Mouse (Mus musculus): ENCODE measurements at regions not wholly inside any gene's neighbourhood (a gene's known extent, or its start where the extent isn't known, plus 50 kb on each side); places are given as distances from the start of the nearest gene placed in this dataset.
A peak's percentile ranks its signal among the peaks of the same experiment; 100 is the strongest.

DNA sequence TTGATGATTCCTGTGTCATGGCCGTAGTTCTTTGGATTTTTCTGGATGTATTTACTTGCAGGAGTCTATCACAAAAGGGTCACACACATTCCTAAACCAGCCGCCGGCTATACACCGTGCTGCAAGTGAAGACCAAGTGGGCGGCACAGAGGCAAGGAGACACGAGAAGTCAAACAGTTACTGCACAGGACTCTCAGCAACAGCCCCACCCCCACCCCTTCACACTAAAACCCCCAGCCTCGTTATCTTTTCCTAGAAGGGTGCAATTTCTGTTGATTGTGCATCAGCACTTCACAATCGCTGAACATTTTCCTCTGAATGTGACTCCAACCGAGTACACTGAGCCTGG lies 126.9 kb upstream of the Klf14 start:
- DNase-seq = no peak

DNA sequence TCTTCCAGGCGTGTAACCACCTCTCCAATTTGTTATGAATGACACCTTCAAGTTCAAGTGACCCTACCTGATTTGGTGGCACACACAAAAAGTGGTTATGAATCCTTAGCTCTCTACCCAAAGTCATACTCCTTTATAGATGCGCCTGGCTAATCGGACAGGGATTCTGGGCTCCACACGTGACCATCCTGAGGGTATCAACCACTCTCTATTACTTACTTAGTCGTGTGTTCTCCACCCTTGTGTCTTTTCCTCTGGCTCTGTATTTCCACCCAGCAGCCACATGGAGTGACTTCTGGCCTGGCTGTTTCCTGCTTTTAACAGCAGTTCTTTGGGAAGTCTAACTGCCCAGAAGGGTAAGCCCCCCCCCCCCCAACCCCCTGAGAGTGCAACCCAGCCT lies 127.4 kb upstream of the Klf14 start:
- no peak for DNase-seq

GRCm38 (mm10) chr6:31086798-31087360 lies 128.0 kb upstream of the Klf14 start:
- DNase-seq = no peak

GRCm38 (mm10) chr6:31087511-31087910 lies 128.6 kb upstream of the Klf14 start:
- no peak for DNase-seq

GRCm38 (mm10) chr6:31088147-31088972 lies 129.5 kb upstream of the Klf14 start:
- DNase-seq = no peak

- no peak for DNase-seq
Measured at GRCm38 (mm10) chr6:31088973-31089368, 130.1 kb upstream of the Klf14 start.

DNA sequence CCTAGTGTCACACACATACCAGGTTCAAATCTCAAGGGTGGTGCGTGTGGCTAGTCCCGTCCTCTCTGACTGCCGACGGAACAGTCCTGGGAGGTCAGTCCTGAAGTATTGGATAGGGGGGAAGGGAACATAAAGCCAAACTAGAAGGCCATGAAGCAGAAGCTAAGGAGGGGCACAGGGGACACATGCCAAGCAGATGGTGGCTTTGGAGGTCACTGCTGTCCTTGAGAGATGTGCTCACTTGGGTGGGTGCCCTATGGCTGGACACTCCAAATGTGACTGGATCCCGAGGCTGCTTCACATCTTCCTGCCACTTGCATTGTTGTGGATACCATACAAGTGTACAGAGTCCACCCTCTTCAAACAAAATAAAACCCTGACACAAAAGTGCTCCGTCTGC lies 131.4 kb upstream of the Klf14 start:
- no peak for DNase-seq

GRCm38 (mm10) chr6:31090791-31091190 lies 131.9 kb upstream of the Klf14 start:
- no peak for DNase-seq

GRCm38 (mm10) chr6:31092324-31092723 lies 133.4 kb upstream of the Klf14 start:
- no peak for DNase-seq

DNA sequence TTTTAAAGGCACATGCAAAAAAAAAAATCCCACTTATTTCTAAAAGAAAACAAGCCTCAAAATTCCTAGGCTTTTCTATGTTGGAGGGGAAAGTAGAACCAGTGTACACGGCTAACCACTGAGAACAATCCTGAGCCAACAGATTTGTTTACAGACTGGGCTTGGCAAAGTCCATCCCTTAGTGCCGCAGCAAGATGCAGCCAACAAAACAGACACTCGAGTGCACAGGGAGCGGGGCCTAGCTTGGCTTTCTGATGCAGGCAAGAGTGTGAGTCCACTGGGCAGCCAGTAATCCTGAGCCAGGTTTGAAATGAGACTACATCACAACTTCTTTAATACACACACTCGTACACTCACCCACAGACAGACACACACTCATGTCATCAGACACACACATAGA lies 133.9 kb upstream of the Klf14 start:
- peak; percentile 60 for DNase-seq

GRCm38 (mm10) chr6:31095943-31096714 lies 137.3 kb upstream of the Klf14 start:
- DNase-seq = peak; percentile 75

DNA sequence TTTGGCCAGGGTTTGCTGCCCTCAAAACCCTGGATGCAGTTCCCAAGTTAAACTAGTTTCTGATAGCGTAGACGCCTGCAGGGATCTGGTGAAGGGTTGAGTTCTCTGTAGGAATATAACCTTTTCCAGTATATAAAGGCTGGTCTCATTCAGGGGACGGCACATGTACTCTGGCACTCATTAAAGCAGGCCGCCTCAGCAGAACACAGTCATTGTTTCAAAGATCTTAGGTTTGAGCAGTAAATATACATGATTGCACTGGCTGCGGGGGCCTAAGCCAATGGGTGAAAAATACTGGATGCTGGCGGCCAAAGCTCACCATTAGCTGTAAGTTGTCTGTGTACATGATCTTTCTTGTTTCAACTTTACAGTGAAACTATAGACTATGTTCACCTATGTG lies 137.9 kb upstream of the Klf14 start:
- DNase-seq = no peak

- no peak for DNase-seq
Measured at GRCm38 (mm10) chr6:31097254-31097653, 138.4 kb upstream of the Klf14 start.

DNA sequence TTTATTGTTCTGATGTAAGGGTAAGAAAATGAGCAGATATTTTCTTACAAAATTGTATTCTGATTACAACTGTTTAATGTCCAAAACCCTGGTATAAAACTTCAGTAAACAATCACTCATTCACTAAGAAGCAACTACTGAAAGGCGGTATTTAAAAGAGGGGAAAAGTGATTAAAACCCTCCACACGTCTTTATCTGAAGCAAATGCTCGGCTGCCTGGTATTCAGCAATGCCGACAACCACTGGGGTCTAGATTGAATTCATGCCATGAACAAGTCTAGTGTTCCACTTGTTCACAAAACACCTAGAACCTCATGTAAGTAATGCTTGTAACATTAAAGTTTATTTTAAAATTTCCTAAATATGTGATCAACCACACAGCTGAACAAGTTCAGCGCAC lies 139.2 kb upstream of the Klf14 start:
- no peak for DNase-seq

DNA sequence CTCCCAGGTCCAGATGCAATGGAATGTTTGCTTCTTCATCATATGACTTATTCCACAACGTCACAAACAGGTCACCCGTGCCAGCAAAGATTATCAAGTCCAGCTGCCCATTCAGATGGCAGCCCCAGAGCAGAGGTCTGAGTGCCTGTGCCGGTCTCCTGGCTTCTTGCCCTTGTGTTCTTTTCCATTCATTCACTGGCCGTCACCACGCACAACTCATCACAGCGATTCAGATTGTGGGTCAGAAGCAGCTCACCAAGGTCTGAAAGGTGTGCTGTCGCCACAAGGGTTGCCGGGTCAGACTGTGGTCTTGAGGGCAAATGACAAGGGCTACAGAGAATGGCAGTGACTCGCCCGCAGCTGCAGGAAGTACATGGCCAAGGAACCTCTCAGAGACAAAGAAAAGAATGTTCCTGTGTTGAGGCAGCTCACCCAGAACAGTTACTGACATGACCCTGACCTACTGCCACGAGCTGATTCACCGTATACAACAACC lies 141.3 kb upstream of the Klf14 start:
- peak; percentile 45 for DNase-seq

- no peak for DNase-seq
Measured at GRCm38 (mm10) chr6:31100749-31101148, 141.9 kb upstream of the Klf14 start.

- DNase-seq = peak; percentile 48
Measured at GRCm38 (mm10) chr6:31106144-31106836, 147.4 kb upstream of the Klf14 start.

DNA sequence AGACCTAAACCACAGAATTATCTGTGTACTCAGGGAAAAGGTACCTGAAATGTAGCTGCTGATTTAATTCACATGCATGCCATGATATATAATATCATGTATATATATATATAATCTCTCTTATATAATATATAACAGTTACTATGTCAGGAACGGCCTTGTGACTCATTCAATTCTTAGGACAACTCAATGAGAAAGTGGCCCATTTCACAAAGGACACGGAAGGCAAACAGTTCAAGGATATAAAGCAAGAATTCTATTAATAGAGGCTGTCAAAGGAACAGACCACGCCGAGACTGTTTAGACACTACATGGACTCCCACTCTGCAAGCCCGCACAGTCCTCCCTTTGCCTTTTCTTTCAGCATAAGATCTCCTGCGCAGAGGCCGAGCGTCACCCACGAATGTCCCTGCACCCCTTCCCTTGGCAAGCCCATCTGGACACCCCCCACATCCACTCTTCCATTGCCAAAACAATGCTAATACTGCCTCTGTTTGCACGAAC lies 148.0 kb upstream of the Klf14 start:
- no peak for DNase-seq

GRCm38 (mm10) chr6:31107360-31107759 lies 148.5 kb upstream of the Klf14 start:
- DNase-seq = no peak

DNA sequence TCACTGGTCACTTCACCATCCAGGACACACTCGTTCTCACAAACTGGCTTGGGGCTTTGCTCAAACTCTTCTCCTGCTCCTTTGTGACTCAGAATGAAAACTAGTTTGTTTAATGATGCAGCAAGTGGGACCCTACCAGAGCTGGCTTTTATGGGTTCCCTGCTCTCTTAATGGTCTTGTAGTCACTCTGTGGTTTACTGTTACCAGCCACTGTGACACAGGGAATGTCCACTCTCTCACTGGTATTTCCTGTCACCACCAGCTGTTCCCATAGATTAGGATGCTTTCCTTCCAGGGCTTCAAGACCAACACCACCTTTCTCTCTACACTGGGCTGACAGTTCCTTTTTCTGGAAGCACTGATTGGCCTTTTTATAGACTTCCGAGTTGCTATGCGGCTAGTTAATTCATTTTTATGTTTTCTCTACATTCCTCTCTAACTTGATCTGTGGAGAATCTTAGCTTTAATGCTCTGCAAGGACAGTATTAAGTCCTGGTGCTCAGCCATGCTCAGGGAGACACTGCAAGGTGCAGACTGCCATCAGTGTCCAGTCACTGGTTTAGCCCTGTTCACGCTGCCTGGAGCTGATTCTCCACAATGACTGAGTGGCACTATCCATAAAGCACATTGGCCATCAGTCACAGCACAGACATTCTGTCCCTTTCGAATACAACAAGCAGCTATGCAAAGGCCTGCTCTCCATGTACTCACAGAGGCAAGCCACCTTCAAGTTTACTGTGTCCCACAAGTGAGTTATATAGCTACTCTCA lies 149.2 kb upstream of the Klf14 start:
- no peak for DNase-seq

DNA sequence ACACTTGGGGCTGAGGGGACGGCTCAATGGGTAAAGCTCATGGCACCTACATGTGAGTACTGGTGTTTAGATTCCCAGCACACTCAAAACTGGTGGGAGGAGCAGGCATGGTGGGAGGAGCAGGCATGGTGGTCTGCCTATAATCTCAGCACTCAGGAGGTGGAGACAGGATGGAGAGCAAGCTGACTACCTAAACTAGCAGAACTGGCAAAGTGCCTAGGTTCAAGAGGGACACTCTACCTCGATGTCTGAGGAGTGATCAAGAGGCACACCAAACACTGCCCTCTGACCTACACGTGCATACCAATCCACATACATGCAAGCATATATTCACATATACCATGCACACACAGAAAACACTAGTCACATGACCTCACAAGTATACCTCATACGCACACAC lies 150.7 kb upstream of the Klf14 start:
- no peak for DNase-seq
